Mouse (Mus musculus): Measurements from ENCODE around the gene Lgals3. TPM values are rescaled to one million over a fixed set of nuclear protein-coding genes. Genes with fewer than 3 reads are reported as not detected.

Lgals3 gene
- polyA plus RNA-seq, 1 experiment = 2.2 TPM

GRCm38 (mm10) chr14:47419723-47420276, 52.2 kb downstream of the Lgals3 start:
- no peak for DNase-seq (ENCODE audit: extremely low spot score in 1 of 2, low spot score in 1 of 2)

- no peak for DNase-seq (ENCODE audit: extremely low spot score in 1 of 2, low spot score in 1 of 2)
These were observed 54.1 kb downstream of the Lgals3 start for GRCm38 (mm10) chr14:47421606-47422005.

GRCm38 (mm10) chr14:47422466-47422865, 54.9 kb downstream of the Lgals3 start:
- DNase-seq (ENCODE audit: extremely low spot score in 1 of 2, low spot score in 1 of 2) = no peak

- peak in 1 of 2 experiments; percentile 7 for DNase-seq (ENCODE audit: extremely low spot score in 1 of 2, low spot score in 1 of 2)
These were observed 65.4 kb downstream of the Lgals3 start for GRCm38 (mm10) chr14:47432987-47433386.

Other genes with a start within 250 kb of the Lgals3 start
- 1.8 and 2.4 TPM in 2 replicates for gene Gch1, start 178.3 kb upstream of the Lgals3 start, polyA plus RNA-seq (2012; rRNA removed)
- gene Wdhd1, start 90.9 kb upstream of the Lgals3 start, polyA plus RNA-seq (2012; rRNA removed) = 5.6 and 6.6 TPM in 2 replicates
- 5.6 and 5.9 TPM in 2 replicates for gene Socs4, start 90.8 kb upstream of the Lgals3 start, polyA plus RNA-seq (2012; rRNA removed)
- gene Mapk1ip1l, start 69.5 kb upstream of the Lgals3 start, polyA plus RNA-seq (2012; rRNA removed) = 28.1 and 29.9 TPM in 2 replicates
- 0.61 and 0.76 TPM in 2 replicates for gene Dlgap5, start 50.7 kb downstream of the Lgals3 start, polyA plus RNA-seq (2012; rRNA removed)
- gene Fbxo34, start 82.7 kb downstream of the Lgals3 start, polyA plus RNA-seq (2012; rRNA removed) = 46.4 and 53.0 TPM in 2 replicates
- gene Atg14, start 202.9 kb downstream of the Lgals3 start, polyA plus RNA-seq (2012; rRNA removed) = 13.6 and 15.1 TPM in 2 replicates